Mouse (Mus musculus) limb, embryonic 11.5 days (tissue): ENCODE measurements around the gene Cysrt1. TPM values are rescaled to one million over a fixed set of nuclear protein-coding genes. Genes with fewer than 3 reads are reported as not detected.

ENCODE experiments used
- ATAC-seq: fragments of 200-750 bp; cut with Nextera tagmentation; 2 replicates; pipeline ENCODE4 v1.8.0; 2017; ENCODE audit warnings: low read depth; ENCODE audit not compliant: insufficient number of reproducible peaks, low FRiP score, low TSS enrichment
- DNase-seq: peaks from one replicate; pipeline ENCODE4 v3.0.0-alpha.2; 2015; ENCODE audit warnings: low spot score
- H3K27ac ChIP-seq: fragments of 300-500 bp; sonication (generic); replicated peaks from 2 replicates; pipeline ENCODE4 v1.5.1; 2014; ENCODE audit warnings: low read depth, mild to moderate bottlenecking, low read length
- H3K27me3 ChIP-seq: fragments of 300-500 bp; sonication (generic); 2 replicates; pipeline ENCODE4 v1.6.1; 2014; ENCODE audit warnings: mild to moderate bottlenecking, low read length, mixed read lengths; ENCODE audit not compliant: control insufficient read depth, insufficient read depth
- H3K36me3 ChIP-seq: fragments of 300-500 bp; sonication (generic); 2 replicates; pipeline ENCODE4 v1.6.1; 2014; ENCODE audit warnings: mild to moderate bottlenecking, low read length, moderate library complexity, mixed read lengths; ENCODE audit not compliant: control insufficient read depth, insufficient read depth
- H3K4me1 ChIP-seq: fragments of 300-500 bp; sonication (generic); 2 replicates; pipeline ENCODE4 v1.6.1; 2014; ENCODE audit warnings: low read length, mixed read lengths; ENCODE audit not compliant: control insufficient read depth, insufficient read depth
- H3K4me2 ChIP-seq: fragments of 300-500 bp; sonication (generic); 2 replicates; pipeline ENCODE4 v1.6.1; 2014; ENCODE audit warnings: low read depth, mild to moderate bottlenecking, moderate library complexity; ENCODE audit not compliant: severe bottlenecking
- H3K4me3 ChIP-seq: fragments of 300-500 bp; sonication (generic); 2 replicates; pipeline ENCODE4 v1.5.1; 2014; ENCODE audit warnings: low read depth, low read length
- H3K9ac ChIP-seq: fragments of 300-500 bp; sonication (generic); 2 replicates; pipeline ENCODE4 v1.6.1; 2014; ENCODE audit warnings: mild to moderate bottlenecking, low read length
- H3K9me3 ChIP-seq: fragments of 300-500 bp; sonication (generic); 2 replicates; pipeline ENCODE4 v1.6.1; 2016; ENCODE audit warnings: low read length; ENCODE audit not compliant: control insufficient read depth
- WGBS: fragments of 180-500 bp; shearing (Covaris S2); extraction: QIAGEN DNeasy Blood & Tissue Kit; methylation state at CpG from one replicate; pipeline ENCODE4 v1.1.7; 2014; 5-methylcytosine and 5-hydroxymethylcytosine counted together
- polyA plus RNA-seq: library from polyadenylated mRNA; unstranded; fragments of >200 nt; fragmentation: Nextera tagmentation; extraction: Ambion mirVana; gene quantifications from 2 replicates; pipeline ENCODE4 v1.2.1, GENCODE M21; 2014

Gene Cysrt1
- polyA plus RNA-seq, 1 experiment from 2014 or later = not detected

DNA sequence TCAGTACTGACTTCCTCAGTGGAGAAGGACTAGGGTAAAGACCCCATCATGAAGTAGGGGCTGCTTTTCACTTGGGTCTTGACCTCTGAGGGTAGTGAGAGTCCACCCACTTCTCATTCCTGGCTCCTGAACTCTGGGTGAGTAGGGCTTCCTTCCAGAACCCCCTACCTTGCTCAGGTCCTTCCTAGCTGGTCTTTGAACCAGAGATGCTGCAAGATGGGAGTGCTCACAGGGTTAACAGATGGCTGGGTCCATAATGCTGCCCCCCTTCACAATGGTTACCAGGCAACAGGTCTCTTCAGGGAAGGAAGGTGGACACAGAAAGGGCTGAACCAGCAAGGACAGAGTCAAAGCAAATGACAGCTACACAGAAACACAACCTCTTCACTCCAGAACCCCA is 23.8 kb downstream of the Cysrt1 start, which contains the start of gene Fam166a:
Gene Fam166a, plus strand, starts transcription at position 301 of the 400 bp plus-strand sequence.
- DNase-seq (no peak), ATAC-seq (no peak)
- Histone ChIP-seq H3K9ac (no peak within 1 kb of the TSS), H3K9me3 (no peaks in the 10 kb centered on the region), H3K4me1 (peaks cover 3% of the 10 kb centered on the region; the same call in 1 of the 2 replicates), H3K27me3 (no peaks in the 10 kb centered on the region), H3K36me3 (peaks cover 2% of the 10 kb centered on the region; the same call in 1 of the 2 replicates), H3K4me2 (no peak within 1 kb of the TSS), H3K4me3 (no peak within 1 kb of the TSS), H3K27ac (no peak within 1 kb of the TSS)

GRCm38 (mm10) chr2:25217666-25218065 is 24.6 kb downstream of the Cysrt1 start:
- H3K4me1 ChIP-seq = no peaks in the 10 kb centered on the region
- H3K36me3 ChIP-seq = peaks cover 2% of the 10 kb centered on the region; the same call in 1 of the 2 replicates
- no peak overlapping the region for H3K27ac ChIP-seq
- WGBS = 60% methylated on average over 2 of the region's 2 CpGs
- no peak overlapping the region for H3K4me3 ChIP-seq
- no peak overlapping the region for H3K4me2 ChIP-seq
- DNase-seq (no peak), ATAC-seq (no peak)
- H3K9ac ChIP-seq = no peak overlapping the region
- no peaks in the 10 kb centered on the region for H3K27me3 ChIP-seq
- no peaks in the 10 kb centered on the region for H3K9me3 ChIP-seq

GRCm38 (mm10) chr2:25214444-25214843 is 27.8 kb downstream of the Cysrt1 start, which contains the start of gene Stpg3:
TSS of gene Stpg3 (minus strand) at chr2:25214637.
- 82% methylated on average over 3 of the region's 3 CpGs for WGBS
- Histone ChIP-seq H3K4me1 (peaks cover 10% of the 10 kb centered on the region), H3K27me3 (no peaks in the 10 kb centered on the region), H3K4me3 (no peak within 1 kb of the TSS), H3K4me2 (no peak within 1 kb of the TSS), H3K27ac (no peak within 1 kb of the TSS), H3K9ac (no peak within 1 kb of the TSS), H3K9me3 (no peaks in the 10 kb centered on the region), H3K36me3 (no peaks in the 10 kb centered on the region)
- no peak for ATAC-seq
- no peak for DNase-seq

- 65% methylated on average over 23 of the region's 23 CpGs for WGBS
- Histone ChIP-seq H3K9me3 (no peaks in the 10 kb centered on the region), H3K4me1 (peaks cover 10% of the 10 kb centered on the region), H3K9ac (no peak overlapping the region), H3K27ac (no peak overlapping the region), H3K27me3 (no peaks in the 10 kb centered on the region), H3K4me2 (no peak overlapping the region), H3K4me3 (no peak overlapping the region), H3K36me3 (0 out of 2 replicates have a peak, but pooled peaks cover 2% of the 10 kb centered on the region)
- no peak for DNase-seq
- ATAC-seq = no peak
These were observed 28.9 kb downstream of the Cysrt1 start for GRCm38 (mm10) chr2:25213266-25213865.

- Histone ChIP-seq H3K4me1 (peaks cover 10% of the 10 kb centered on the region), H3K9me3 (no peaks in the 10 kb centered on the region), H3K4me2 (peak within 1 kb of the TSS; percentile 92), H3K9ac (peak within 1 kb of the TSS; percentile 85), H3K27ac (peak within 1 kb of the TSS; percentile 83), H3K4me3 (peak within 1 kb of the TSS; percentile 91), H3K36me3 (peaks cover 7% of the 10 kb centered on the region; the same call in 1 of the 2 replicates), H3K27me3 (no peaks in the 10 kb centered on the region)
- ATAC-seq (peak; percentile 92), DNase-seq (peak; percentile 95)
- under 1% methylated on average over 44 of the region's 44 CpGs for WGBS
These were observed 31.1 kb downstream of the Cysrt1 start, which contains the start of gene Nelfb for GRCm38 (mm10) chr2:25211121-25211670. TSS of gene Nelfb (minus strand) at chr2:25211489.

GRCm38 (mm10) chr2:25210686-25211085 is 31.6 kb downstream of the Cysrt1 start:
- peak overlapping the region; percentile 91 for H3K4me3 ChIP-seq
- H3K9ac ChIP-seq = peak overlapping the region; percentile 85
- no peaks in the 10 kb centered on the region for H3K9me3 ChIP-seq
- no peaks in the 10 kb centered on the region for H3K27me3 ChIP-seq
- H3K36me3 ChIP-seq = peaks cover 10% of the 10 kb centered on the region
- peak overlapping the region; percentile 92 for H3K4me2 ChIP-seq
- under 1% methylated on average over 24 of the region's 24 CpGs for WGBS
- DNase-seq = no peak
- peaks cover 10% of the 10 kb centered on the region for H3K4me1 ChIP-seq
- no peak; the same call in 1 of the 2 replicates for ATAC-seq
- peak overlapping the region; percentile 83 for H3K27ac ChIP-seq

DNA sequence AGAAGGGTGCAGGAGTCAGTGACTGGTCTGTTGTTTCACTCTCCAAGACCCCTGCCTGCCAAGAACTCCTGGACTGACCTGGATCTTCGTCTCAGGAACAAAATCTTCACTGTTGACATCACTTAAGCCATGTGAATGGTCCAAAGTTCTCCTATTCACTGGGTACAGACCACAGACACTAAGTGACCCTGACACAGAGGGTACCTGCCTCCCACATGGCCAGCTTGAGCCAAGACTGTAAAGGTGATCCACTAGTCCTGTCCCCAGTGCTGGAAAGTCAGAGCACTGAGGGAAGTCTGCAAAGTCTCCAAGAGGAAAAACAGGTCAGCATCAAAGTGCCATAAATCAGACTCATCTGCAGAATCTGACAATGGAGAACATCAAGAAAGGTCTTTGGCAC is 34.7 kb downstream of the Cysrt1 start:
- Histone ChIP-seq H3K4me2 (no peak overlapping the region), H3K27me3 (no peaks in the 10 kb centered on the region), H3K27ac (no peak overlapping the region), H3K36me3 (peaks cover 27% of the 10 kb centered on the region), H3K4me1 (peaks cover 10% of the 10 kb centered on the region), H3K9ac (no peak overlapping the region), H3K4me3 (no peak overlapping the region), H3K9me3 (no peaks in the 10 kb centered on the region)
- ATAC-seq (no peak), DNase-seq (no peak)
- 75% methylated on average over 1 of the region's 1 CpGs for WGBS

DNA sequence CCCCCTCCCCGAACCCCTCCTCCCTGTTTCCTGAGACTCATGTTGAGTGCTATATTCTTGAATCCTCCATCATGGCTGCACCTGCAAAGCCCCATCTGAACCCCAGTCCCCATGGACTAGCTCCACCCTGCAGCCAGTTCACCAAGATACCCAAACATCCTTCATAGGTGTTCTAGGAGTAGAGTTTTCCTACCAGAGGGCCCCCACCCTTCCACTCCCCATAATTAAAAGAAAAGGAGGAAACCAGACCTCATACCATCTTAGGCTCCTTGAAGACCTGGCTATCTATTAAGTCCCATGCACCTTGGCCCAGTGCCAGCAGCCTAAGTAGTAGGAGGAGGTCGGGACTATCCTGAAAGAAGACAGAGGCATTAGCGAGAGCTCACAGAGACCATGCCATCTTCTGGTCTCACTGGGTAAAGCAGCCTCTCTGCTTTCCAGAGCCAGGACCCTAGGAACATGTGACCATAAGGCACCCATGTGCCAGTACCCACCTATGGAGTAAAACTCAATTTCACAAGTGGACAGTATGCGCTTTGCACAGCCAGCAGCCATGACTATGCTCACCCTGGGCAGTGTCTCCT is 38.5 kb downstream of the Cysrt1 start:
- 77% methylated on average over 4 of the region's 4 CpGs for WGBS
- Histone ChIP-seq H3K9ac (no peak overlapping the region), H3K9me3 (no peaks in the 10 kb centered on the region), H3K27me3 (no peaks in the 10 kb centered on the region), H3K4me1 (no peaks in the 10 kb centered on the region), H3K27ac (no peak overlapping the region), H3K4me2 (no peak overlapping the region), H3K4me3 (no peak overlapping the region), H3K36me3 (peaks cover 45% of the 10 kb centered on the region)
- ATAC-seq (no peak), DNase-seq (no peak)
